Mouse (Mus musculus) intestine, postnatal 0 days (tissue): ENCODE data around the gene Heyl. TPM values are rescaled to one million over a fixed set of nuclear protein-coding genes. Genes with fewer than 3 reads are reported as not detected.
A peak's percentile ranks its signal among the peaks of the same experiment; 100 is the strongest.
"Not testable (repeated sequence)": the region's sequence is repeated elsewhere in the genome, so short reads cannot be mapped to it uniquely, and the experiment has no call there.

Experiments
- ATAC-seq: fragments of 200-750 bp; cut with Nextera tagmentation; 2 replicates; pipeline ENCODE4 v1.8.0; 2017; ENCODE audit warnings: mild to moderate bottlenecking, moderate TSS enrichment, moderate library complexity
- H3K27ac ChIP-seq: fragments of 300-500 bp; sonication (generic); 2 replicates; pipeline ENCODE4 v1.5.1; 2014; ENCODE audit warnings: mild to moderate bottlenecking, low read depth, low read length, moderate library complexity
- H3K27me3 ChIP-seq: fragments of 300-500 bp; sonication (generic); replicated peaks from 2 replicates; pipeline ENCODE4 v1.6.1; 2014; ENCODE audit warnings: low read length, mixed read lengths; ENCODE audit not compliant: control insufficient read depth, insufficient read depth
- H3K36me3 ChIP-seq: fragments of 300-500 bp; sonication (generic); 2 replicates; pipeline ENCODE4 v1.6.1; 2014; ENCODE audit warnings: mild to moderate bottlenecking, moderate library complexity; ENCODE audit not compliant: control insufficient read depth, insufficient read depth
- H3K4me1 ChIP-seq: fragments of 300-500 bp; sonication (generic); replicated peaks from 2 replicates; pipeline ENCODE4 v1.6.1; 2014; ENCODE audit warnings: antibody characterized with exemption, low read length, mixed read lengths; ENCODE audit not compliant: control insufficient read depth, insufficient read depth
- H3K4me2 ChIP-seq: fragments of 300-500 bp; sonication (generic); replicated peaks from 2 replicates; pipeline ENCODE4 v1.6.1; 2014; ENCODE audit warnings: low read depth, mild to moderate bottlenecking, moderate library complexity
- H3K4me3 ChIP-seq: fragments of 300-500 bp; sonication (generic); 2 replicates; pipeline ENCODE4 v1.5.1; 2014; ENCODE audit warnings: low read depth, low read length
- H3K9ac ChIP-seq: fragments of 300-500 bp; sonication (generic); 2 replicates; pipeline ENCODE4 v1.6.1; 2014; ENCODE audit warnings: mild to moderate bottlenecking, low read depth, low read length
- H3K9me3 ChIP-seq: fragments of 300-500 bp; sonication (generic); 2 replicates; pipeline ENCODE4 v1.6.1; 2016; ENCODE audit warnings: mixed run types; ENCODE audit not compliant: control insufficient read depth
- CTCF ChIP-seq: sonication (generic); IDR thresholded peaks from 2 replicates; pipeline ENCODE4 v1.5.1; 2016; ENCODE audit warnings: low read depth, mild to moderate bottlenecking, control low read depth, antibody characterized with exemption, moderate library complexity
- WGBS: fragments of 180-500 bp; shearing (Covaris S2); extraction: QIAGEN DNeasy Blood & Tissue Kit; methylation state at CpG from one replicate; pipeline ENCODE4 v1.1.7; 2014; 5-methylcytosine and 5-hydroxymethylcytosine counted together
- polyA plus RNA-seq: library from polyadenylated mRNA; unstranded; fragments of >200 nt; fragmentation: Nextera tagmentation; extraction: Ambion mirVana; gene quantifications from 2 replicates; pipeline ENCODE4 v1.2.1, GENCODE M21; 2015

Heyl gene
- polyA plus RNA-seq, 1 experiment from 2014 or later = 4.5 TPM

DNA sequence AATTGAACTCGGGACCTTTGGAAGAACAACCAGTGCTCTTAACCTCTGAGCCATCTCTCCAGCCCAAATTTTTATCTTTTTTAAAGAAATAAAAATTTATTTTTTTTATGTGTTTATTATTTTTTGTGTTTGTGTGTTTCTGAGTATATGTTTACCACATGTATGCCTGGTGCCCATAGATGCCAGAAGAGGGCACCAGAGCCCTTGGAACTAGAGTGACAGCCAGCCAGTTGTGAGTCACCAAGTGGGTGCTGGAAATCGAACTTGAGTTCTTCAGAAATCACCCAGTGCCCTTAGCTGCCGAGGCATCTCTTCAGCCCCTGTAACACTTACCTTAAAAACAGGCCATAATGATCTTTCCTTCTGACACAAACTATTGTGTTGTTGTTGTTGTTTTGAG, 37.7 kb downstream of the Heyl start:
- no peaks in the 10 kb centered on the region for H3K36me3 ChIP-seq
- H3K9ac ChIP-seq = no peak overlapping the region
- no peak overlapping the region for H3K27ac ChIP-seq
- 87% methylated on average over 3 of the region's 3 CpGs for WGBS
- H3K4me2 ChIP-seq = no peak overlapping the region
- no peaks in the 10 kb centered on the region for H3K9me3 ChIP-seq
- no peaks in the 10 kb centered on the region for H3K4me1 ChIP-seq
- peak; percentile 25 for TF ChIP-seq CTCF
- no peaks in the 10 kb centered on the region for H3K27me3 ChIP-seq
- no peak overlapping the region for H3K4me3 ChIP-seq
- no peak for ATAC-seq

DNA sequence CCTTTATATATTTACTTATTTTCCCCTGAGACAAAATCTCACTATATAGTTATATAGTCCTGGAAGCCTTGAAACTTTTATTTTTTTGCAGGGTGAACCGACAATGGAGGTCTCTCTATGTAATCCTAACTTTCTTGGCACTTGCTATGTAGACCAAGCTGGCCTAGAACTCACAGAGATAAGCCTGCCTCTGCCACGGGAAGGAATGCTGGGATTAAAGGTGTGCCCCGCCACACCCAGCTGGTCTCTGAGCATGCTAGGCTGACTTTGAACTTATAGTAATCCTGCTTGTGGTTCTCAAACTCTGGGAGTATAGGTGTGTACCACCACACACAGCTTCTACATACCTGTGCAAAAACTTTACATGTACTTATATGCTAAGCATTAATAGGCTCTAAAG, 46.8 kb downstream of the Heyl start:
- 63% methylated on average over 3 of the region's 3 CpGs for WGBS
- no peak for TF ChIP-seq CTCF
- peaks cover 8% of the 10 kb centered on the region for H3K4me1 ChIP-seq
- no peak for ATAC-seq
- H3K9me3 ChIP-seq = no peaks in the 10 kb centered on the region
- no peaks in the 10 kb centered on the region for H3K36me3 ChIP-seq
- H3K9ac ChIP-seq = no peak overlapping the region
- H3K27ac ChIP-seq = no peak overlapping the region
- H3K4me2 ChIP-seq = no peak overlapping the region
- H3K4me3 ChIP-seq = no peak overlapping the region
- no peaks in the 10 kb centered on the region for H3K27me3 ChIP-seq

GRCm38 (mm10) chr4:123282500-123282899, 49.1 kb downstream of the Heyl start:
- Histone ChIP-seq H3K9me3 (no peaks in the 10 kb centered on the region), H3K4me2 (peak overlapping the region; percentile 73), H3K9ac (peak overlapping the region; percentile 42; the same call in 1 of the 2 replicates), H3K27me3 (no peaks in the 10 kb centered on the region), H3K27ac (peak overlapping the region; percentile 17), H3K4me1 (peaks cover 10% of the 10 kb centered on the region), H3K4me3 (peak overlapping the region; percentile 47), H3K36me3 (peaks cover 9% of the 10 kb centered on the region)
- under 1% methylated on average over 25 of the region's 25 CpGs for WGBS
- TF ChIP-seq CTCF = peak; percentile 97
- peak; percentile 96 for ATAC-seq

GRCm38 (mm10) chr4:123282915-123283674, 49.7 kb downstream of the Heyl start:
- WGBS = under 1% methylated on average over 43 of the region's 55 CpGs
- H3K4me2 ChIP-seq = peak overlapping the region; percentile 73
- H3K27ac ChIP-seq = peak overlapping the region; percentile 17

DNA sequence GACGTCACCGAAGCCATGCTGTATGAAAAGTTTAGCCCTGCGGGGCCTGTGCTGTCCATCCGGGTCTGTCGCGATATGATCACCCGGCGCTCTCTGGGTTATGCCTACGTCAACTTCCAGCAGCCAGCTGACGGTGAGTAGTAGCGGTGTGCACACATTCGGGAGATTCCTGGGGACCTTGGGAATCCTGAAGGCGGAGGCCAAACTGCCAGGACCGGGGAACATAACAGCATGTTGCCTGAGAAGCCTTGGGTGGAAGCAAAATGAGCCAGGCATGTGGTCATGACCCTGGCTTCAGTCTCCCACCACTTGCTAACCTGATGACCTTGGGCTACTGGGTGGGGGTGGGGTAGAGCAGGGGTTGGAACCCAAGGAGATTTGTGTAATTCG, 50.3 kb downstream of the Heyl start:
- H3K9me3 ChIP-seq, H3K27me3 ChIP-seq, H3K4me1 ChIP-seq: not testable (repeated sequence)
- Histone ChIP-seq H3K36me3 (peaks cover 16% of the 10 kb centered on the region), H3K4me2 (peak overlapping the region; percentile 73), H3K4me3 (peak overlapping the region; percentile 47), H3K27ac (peak overlapping the region; percentile 60; the same call in 1 of the 2 replicates), H3K9ac (peak overlapping the region; percentile 40)
- ATAC-seq = peak; percentile 13; the same call in 1 of the 2 replicates
- 2% methylated on average over 13 of the region's 15 CpGs for WGBS

More at GRCm38 (mm10) chr4:123282915-123283674, 49.7 kb downstream of the Heyl start:
- peak; percentile 65 for ATAC-seq
- Histone ChIP-seq H3K4me3 (peak overlapping the region; percentile 47), H3K9ac (peak overlapping the region; percentile 42), H3K36me3 (peaks cover 13% of the 10 kb centered on the region)
- not testable (repeated sequence) for H3K27me3 ChIP-seq, H3K4me1 ChIP-seq, H3K9me3 ChIP-seq

DNA sequence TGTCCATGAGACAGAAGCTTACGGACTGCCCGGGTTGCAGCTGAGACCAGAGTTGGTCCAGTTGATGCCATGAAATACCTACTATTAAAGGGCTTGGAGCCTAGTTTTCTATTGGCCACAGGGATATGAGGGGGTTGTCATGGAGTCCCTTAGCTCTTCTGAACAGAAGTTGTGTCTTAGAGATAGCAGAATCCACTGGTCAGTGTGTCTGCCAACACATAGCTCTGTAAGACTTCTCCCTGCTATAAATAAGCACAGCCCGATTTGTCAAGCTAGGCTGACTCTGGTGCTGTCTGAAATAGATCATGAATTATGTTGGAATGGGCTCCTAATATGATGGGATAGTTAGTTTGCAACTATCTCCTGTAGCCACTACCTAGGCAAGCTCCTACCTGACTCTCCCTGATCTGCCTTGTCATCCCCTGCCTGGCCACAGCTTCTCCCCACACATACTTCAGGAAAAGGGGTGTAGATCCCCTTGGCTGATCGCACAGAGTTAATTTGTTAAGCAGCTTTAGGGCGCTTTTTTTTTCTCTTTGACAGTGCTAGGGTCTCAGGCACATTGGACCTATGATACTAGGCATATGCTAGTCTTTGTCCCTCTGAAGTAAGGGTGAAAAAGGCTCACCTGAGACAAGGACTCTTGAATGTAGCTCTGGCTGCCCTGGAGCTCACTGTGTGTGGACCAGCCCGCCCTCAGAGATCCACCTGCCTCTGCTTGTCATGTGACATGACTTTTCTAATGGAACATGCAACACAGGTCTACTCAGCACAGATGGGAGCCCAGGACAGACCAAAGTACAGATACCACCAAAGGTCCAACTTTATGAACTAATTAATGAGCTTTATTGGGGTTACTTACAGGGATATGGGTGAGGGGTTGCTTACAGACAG, 51.6 kb downstream of the Heyl start:
- Histone ChIP-seq H3K27me3 (no peaks in the 10 kb centered on the region), H3K9me3 (no peaks in the 10 kb centered on the region), H3K36me3 (peaks cover 29% of the 10 kb centered on the region), H3K4me3 (peak overlapping the region; percentile 47), H3K9ac (no peak overlapping the region), H3K27ac (peak overlapping the region; percentile 28; the same call in 1 of the 2 replicates), H3K4me1 (peaks cover 10% of the 10 kb centered on the region), H3K4me2 (peak overlapping the region; percentile 73)
- 56% methylated on average over 6 of the region's 6 CpGs for WGBS
- TF ChIP-seq CTCF = no peak
- peak; percentile 38; the same call in 1 of the 2 replicates for ATAC-seq
